Mouse (Mus musculus) embryonic facial prominence, embryonic 11.5 days (tissue): ENCODE measurements around the gene Irx4. TPM values are rescaled to one million over a fixed set of nuclear protein-coding genes. Genes with fewer than 3 reads are reported as not detected.

Experiments
- ATAC-seq: fragments of 200-750 bp; cut with Nextera tagmentation; replicated peaks from 2 replicates; pipeline ENCODE4 v1.8.0; 2017; ENCODE audit warnings: low read depth; ENCODE audit not compliant: insufficient number of reproducible peaks, low FRiP score, low TSS enrichment
- DNase-seq: peaks from one replicate; pipeline ENCODE4 v3.0.0-alpha.2; 2015; ENCODE audit warnings: low spot score
- H3K27ac ChIP-seq: fragments of 300-500 bp; sonication (generic); replicated peaks from 2 replicates; pipeline ENCODE4 v1.5.1; 2014; ENCODE audit warnings: mild to moderate bottlenecking, low read depth, low read length, control low read depth
- H3K27me3 ChIP-seq: fragments of 300-500 bp; sonication (generic); 2 replicates; pipeline ENCODE4 v1.6.1; 2014; ENCODE audit warnings: mild to moderate bottlenecking, low read length, moderate library complexity, mixed read lengths; ENCODE audit not compliant: control insufficient read depth, insufficient read depth
- H3K36me3 ChIP-seq: fragments of 300-500 bp; sonication (generic); replicated peaks from 2 replicates; pipeline ENCODE4 v1.6.1; 2014; ENCODE audit warnings: low read depth, mild to moderate bottlenecking, low read length, moderate library complexity, mixed read lengths; ENCODE audit not compliant: control insufficient read depth, insufficient read depth
- H3K4me1 ChIP-seq: fragments of 300-500 bp; sonication (generic); 2 replicates; pipeline ENCODE4 v1.6.1; 2014; ENCODE audit warnings: low read length, mixed read lengths; ENCODE audit not compliant: control insufficient read depth, insufficient read depth
- H3K4me2 ChIP-seq: fragments of 300-500 bp; sonication (generic); 2 replicates; pipeline ENCODE4 v1.6.1; 2014; ENCODE audit warnings: low read depth, mild to moderate bottlenecking, control low read depth, low read length, moderate library complexity
- H3K4me3 ChIP-seq: fragments of 300-500 bp; sonication (generic); 2 replicates; pipeline ENCODE4 v1.5.1; 2014; ENCODE audit warnings: low read depth, low read length, control low read depth
- H3K9ac ChIP-seq: fragments of 300-500 bp; sonication (generic); replicated peaks from 2 replicates; pipeline ENCODE4 v1.6.1; 2014; ENCODE audit warnings: mild to moderate bottlenecking, control low read depth, low read length
- H3K9me3 ChIP-seq: fragments of 300-500 bp; sonication (generic); replicated peaks from 2 replicates; pipeline ENCODE4 v1.6.1; 2016; ENCODE audit warnings: mild to moderate bottlenecking, low read length, inconsistent platforms, mixed read lengths; ENCODE audit not compliant: control insufficient read depth
- WGBS: fragments of 180-500 bp; shearing (Covaris S2); extraction: QIAGEN DNeasy Blood & Tissue Kit; methylation state at CpG from one replicate; pipeline ENCODE4 v1.1.7; 2014; 5-methylcytosine and 5-hydroxymethylcytosine counted together
- polyA plus RNA-seq: library from polyadenylated mRNA; unstranded; fragments of >200 nt; fragmentation: Nextera tagmentation; extraction: Ambion mirVana; gene quantifications from 2 replicates; pipeline ENCODE4 v1.2.1, GENCODE M21; 2014

Gene Irx4
- polyA plus RNA-seq, 1 experiment from 2014 or later: 2.8 TPM

GRCm38 (mm10) chr13:73258415-73258814, 1.9 kb upstream of the Irx4 start:
- no peak for DNase-seq
- Histone ChIP-seq H3K4me3 (no peak overlapping the region), H3K27me3 (peaks cover 57% of the 10 kb centered on the region), H3K36me3 (no peaks in the 10 kb centered on the region), H3K9me3 (no peaks in the 10 kb centered on the region), H3K4me1 (peaks cover 6% of the 10 kb centered on the region; the same call in 1 of the 2 replicates), H3K9ac (no peak overlapping the region), H3K4me2 (no peak overlapping the region), H3K27ac (no peak overlapping the region)
- no peak for ATAC-seq
- WGBS: 55% methylated on average over 4 of the region's 4 CpGs

GRCm38 (mm10) chr13:73259577-73260353, 514 bp upstream of the Irx4 start:
- Histone ChIP-seq H3K27ac (no peak overlapping the region), H3K4me1 (peaks cover 10% of the 10 kb centered on the region; the same call in 1 of the 2 replicates)
- DNase-seq: no peak

GRCm38 (mm10) chr13:73261036-73261730, 904 bp downstream of the Irx4 start:
- 5% methylated on average over 23 of the region's 25 CpGs for WGBS
- Histone ChIP-seq H3K36me3 (no peaks in the 10 kb centered on the region), H3K4me3 (peak overlapping the region; percentile 47), H3K27me3 (peaks cover 83% of the 10 kb centered on the region), H3K27ac (no peak overlapping the region), H3K4me1 (peaks cover 10% of the 10 kb centered on the region; the same call in 1 of the 2 replicates), H3K9ac (0 out of 2 replicates have a peak overlapping the region, but pooled peaks have one; percentile 13), H3K4me2 (peak overlapping the region; percentile 90), H3K9me3 (no peaks in the 10 kb centered on the region)
- ATAC-seq (no peak), DNase-seq (no peak)

More at GRCm38 (mm10) chr13:73259577-73260353, 514 bp upstream of the Irx4 start:
- no peak overlapping the region for H3K9ac ChIP-seq
- H3K27me3 ChIP-seq: peaks cover 70% of the 10 kb centered on the region
- peak overlapping the region; percentile 47 for H3K4me3 ChIP-seq
- ATAC-seq: no peak
- H3K4me2 ChIP-seq: peak overlapping the region; percentile 90
- no peaks in the 10 kb centered on the region for H3K9me3 ChIP-seq
- H3K36me3 ChIP-seq: no peaks in the 10 kb centered on the region
- WGBS: 10% methylated on average over 10 of the region's 10 CpGs

- Histone ChIP-seq H3K27ac (no peak overlapping the region), H3K4me2 (no peak overlapping the region), H3K4me3 (no peak overlapping the region), H3K4me1 (peaks cover 10% of the 10 kb centered on the region; the same call in 1 of the 2 replicates), H3K27me3 (peaks cover 90% of the 10 kb centered on the region), H3K9me3 (no peaks in the 10 kb centered on the region), H3K9ac (no peak overlapping the region), H3K36me3 (no peaks in the 10 kb centered on the region)
- 14% methylated on average over 2 of the region's 2 CpGs for WGBS
- DNase-seq (no peak), ATAC-seq (no peak)
Observed at GRCm38 (mm10) chr13:73261881-73262280, 1.6 kb downstream of the Irx4 start.

DNA sequence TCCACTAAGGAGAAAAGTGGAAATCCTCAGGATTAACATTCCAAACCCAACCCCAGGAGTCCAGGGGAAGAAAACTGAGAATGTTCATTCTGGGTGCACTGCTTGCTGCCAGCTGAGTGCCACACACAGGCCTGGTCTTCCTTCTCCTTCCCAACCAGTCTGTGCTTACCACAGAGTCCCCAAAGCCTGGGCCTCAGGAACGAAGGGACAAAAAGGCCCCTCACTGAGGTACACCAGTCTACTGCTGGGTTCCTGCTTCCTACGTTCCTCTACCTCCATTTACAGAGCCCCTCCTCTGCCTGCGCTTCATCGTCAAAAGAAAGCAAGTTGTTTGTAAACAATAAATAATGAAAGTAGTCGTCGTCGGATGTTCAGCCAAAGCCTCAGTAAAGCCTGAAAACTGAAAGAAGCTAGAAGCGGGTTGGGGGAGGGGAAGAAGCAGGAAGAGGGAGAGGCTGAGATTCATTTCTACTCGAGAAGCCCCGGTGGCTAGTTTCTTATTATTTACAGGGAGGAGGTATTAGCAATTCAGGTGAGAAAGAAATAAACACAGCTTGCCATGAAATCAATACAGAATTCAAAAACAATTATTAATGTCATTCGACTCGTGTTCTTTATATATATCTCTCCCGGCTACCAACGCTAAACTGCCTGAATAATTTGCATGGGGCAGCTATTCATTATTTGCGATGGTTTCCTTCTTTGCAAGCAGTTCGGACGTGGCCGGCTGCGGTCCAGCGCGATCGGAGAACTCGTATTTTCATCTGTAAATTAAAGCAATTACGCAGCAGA, 2.3 kb downstream of the Irx4 start:
- no peaks in the 10 kb centered on the region for H3K36me3 ChIP-seq
- no peak overlapping the region for H3K9ac ChIP-seq
- H3K27me3 ChIP-seq: peaks cover 93% of the 10 kb centered on the region
- H3K27ac ChIP-seq: no peak overlapping the region
- ATAC-seq (no peak), DNase-seq (no peak)
- no peak overlapping the region; the same call in 1 of the 2 replicates for H3K4me2 ChIP-seq
- peaks cover 10% of the 10 kb centered on the region; the same call in 1 of the 2 replicates for H3K4me1 ChIP-seq
- H3K4me3 ChIP-seq: no peak overlapping the region
- 2% methylated on average over 24 of the region's 24 CpGs for WGBS
- H3K9me3 ChIP-seq: no peaks in the 10 kb centered on the region

DNA sequence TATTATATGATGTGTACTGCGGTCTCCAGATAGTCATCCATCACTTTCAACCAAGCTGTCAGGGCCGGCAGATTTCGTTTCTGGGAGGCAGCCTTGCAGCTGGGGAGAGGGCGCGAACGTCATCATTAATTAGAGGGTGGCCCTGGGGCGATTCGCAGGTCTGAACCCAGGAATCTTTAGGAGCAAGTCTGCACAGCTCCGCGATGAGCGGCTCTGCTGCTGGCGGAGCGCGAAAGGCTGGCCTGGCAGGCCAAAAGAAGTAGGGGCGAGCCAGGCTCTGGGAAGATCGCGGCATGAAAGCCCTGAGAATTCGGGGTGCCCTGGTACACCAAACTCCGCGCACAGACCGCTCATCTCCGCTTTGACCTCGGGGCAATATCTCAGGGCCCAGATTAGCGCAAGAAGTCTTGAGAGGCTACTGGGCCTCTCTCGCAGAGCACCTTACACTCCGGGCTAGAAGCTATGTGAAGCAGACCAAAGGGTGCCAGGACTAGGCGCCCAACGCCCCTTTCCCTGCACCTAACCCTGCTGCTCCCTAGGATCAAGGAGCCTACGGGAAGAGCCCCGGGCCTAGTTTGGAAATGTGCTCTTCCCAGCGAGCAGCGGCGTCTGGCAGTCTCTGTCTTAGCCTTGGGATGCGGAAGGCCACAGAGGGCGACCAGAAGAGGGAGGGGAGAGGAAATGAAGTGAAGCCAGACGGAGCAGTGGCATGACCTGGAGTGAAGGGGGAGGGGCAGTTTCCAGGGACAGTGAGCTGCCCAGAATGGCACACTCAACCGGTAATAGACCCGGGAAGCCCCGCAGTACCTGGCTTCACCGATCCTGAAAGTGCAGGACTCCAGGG, 3.1 kb downstream of the Irx4 start:
- Histone ChIP-seq H3K9ac (no peak overlapping the region), H3K36me3 (no peaks in the 10 kb centered on the region), H3K4me2 (peak overlapping the region; percentile 19), H3K4me1 (peaks cover 10% of the 10 kb centered on the region; the same call in 1 of the 2 replicates), H3K9me3 (no peaks in the 10 kb centered on the region), H3K4me3 (0 out of 2 replicates have a peak overlapping the region, but pooled peaks have one; percentile 6), H3K27me3 (peaks cover 93% of the 10 kb centered on the region), H3K27ac (0 out of 2 replicates have a peak overlapping the region, but pooled peaks have one; percentile 4)
- WGBS: under 1% methylated on average over 40 of the region's 40 CpGs
- ATAC-seq: no peak; the same call in 1 of the 2 replicates
- DNase-seq: no peak

- peak overlapping the region; percentile 10; the same call in 1 of the 2 replicates for H3K4me2 ChIP-seq
- peak; percentile 14 for DNase-seq
- H3K27ac ChIP-seq: no peak overlapping the region
- no peaks in the 10 kb centered on the region for H3K9me3 ChIP-seq
- H3K4me1 ChIP-seq: peaks cover 10% of the 10 kb centered on the region; the same call in 1 of the 2 replicates
- WGBS: 2% methylated on average over 29 of the region's 29 CpGs
- H3K4me3 ChIP-seq: 0 out of 2 replicates have a peak overlapping the region, but pooled peaks have one; percentile 6
- ATAC-seq: no peak
- peaks cover 94% of the 10 kb centered on the region for H3K27me3 ChIP-seq
- no peak overlapping the region for H3K9ac ChIP-seq
- H3K36me3 ChIP-seq: no peaks in the 10 kb centered on the region
Observed at GRCm38 (mm10) chr13:73264166-73264735, 4.0 kb downstream of the Irx4 start.
